Mouse (Mus musculus) layer of hippocampus, postnatal 10 days (tissue): ENCODE results near the gene Rpn1. TPM values are rescaled to one million over a fixed set of nuclear protein-coding genes. Genes with fewer than 3 reads are reported as not detected.

Experiments used
- microRNA-seq, 2 experiments: library from miRNA; unstranded; fragments of <30 nt; microRNA quantifications; one replicate each; pipeline ENCODE4 v1.2.0; 2021
- total RNA-seq, 2 experiments: library from RNA; stranded (reverse); gene quantifications; 2 replicates each; pipeline ENCODE4 v1.2.3; 2021

Rpn1 gene
- total RNA-seq, 2 experiments from 2014 or later: 168 to 180 TPM

Small RNAs within 50 kb of the gene (microRNA-seq; reads per million reads assigned to microRNA genes)
- gene Mir6376: 0 reads per million in 2 experiments

Other genes with a start within 250 kb of the Rpn1 start
- 1 to 10 TPM; 2.7 to 4.4 TPM for gene Gm45140, start 248.7 kb upstream of the Rpn1 start, total RNA-seq
- 10 to 100 TPM; 28.4 to 35.1 TPM for gene Isy1, start 245.7 kb upstream of the Rpn1 start, total RNA-seq
- gene Cnbp, start 233.4 kb upstream of the Rpn1 start, total RNA-seq: 100 to 1,000 TPM; 248 to 265 TPM
- 100 to 1,000 TPM; 185 to 187 TPM for gene Copg1, start 196.7 kb upstream of the Rpn1 start, total RNA-seq
- 10 to 100 TPM; 27.1 to 28.3 TPM for gene Hmces, start 170.5 kb upstream of the Rpn1 start, total RNA-seq
- 10 to 100 TPM; 89.7 to 93.5 TPM for gene H1fx, start 102.8 kb upstream of the Rpn1 start, total RNA-seq
- 100 to 1,000 TPM; 290 to 295 TPM for gene Rab7, start 39.2 kb upstream of the Rpn1 start, total RNA-seq
- 1 to 10 TPM; 4.6 to 5.9 TPM for gene Gata2, start 109.4 kb downstream of the Rpn1 start, total RNA-seq
- gene Dnajb8, start 137.8 kb downstream of the Rpn1 start, total RNA-seq: not detected